Mouse (Mus musculus): ENCODE measurements around the gene Lect2. TPM values are rescaled to one million over a fixed set of nuclear protein-coding genes. Genes with fewer than 3 reads are reported as not detected.

Gene Lect2
- polyA plus RNA-seq, 1 experiment from 2014 or later, result not detected

DNA sequence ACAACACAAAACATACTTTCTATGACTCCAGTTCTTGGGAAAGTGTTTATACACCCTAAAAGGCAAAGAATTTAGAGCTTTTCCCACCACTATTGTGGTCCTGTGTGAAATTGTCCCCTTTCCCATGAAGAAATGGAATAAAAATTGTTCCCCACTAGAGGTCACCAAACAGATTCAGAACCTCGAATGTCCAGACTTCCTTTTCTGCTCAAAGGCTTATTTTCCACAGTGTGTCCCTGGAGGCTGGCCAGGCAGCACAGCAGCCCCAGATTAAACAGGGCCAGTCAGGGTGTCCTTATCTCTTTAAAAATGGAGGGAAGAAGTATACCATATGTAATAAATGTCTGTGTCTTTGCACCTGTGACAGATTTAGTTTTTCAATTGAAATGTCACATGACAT lies 7.7 kb upstream of the Lect2 start:
- H3K9me3 ChIP-seq, result no peaks in the 10 kb centered on the region
- no peak overlapping the region for H3K4me3 ChIP-seq
- no peaks in the 10 kb centered on the region for H3K36me3 ChIP-seq
- H3K4me2 ChIP-seq, result no peak overlapping the region
- H3K9ac ChIP-seq, result no peak overlapping the region
- no peak overlapping the region for H3K27ac ChIP-seq
- peak; percentile 52; the same call in 1 of the 2 replicates for ATAC-seq (ENCODE audit: borderline replicate concordance, extremely low read depth, low FRiP score, low TSS enrichment)
- no peaks in the 10 kb centered on the region; the same call in 1 of the 2 replicates for H3K4me1 ChIP-seq
- 3% methylated on average over 1 of the region's 1 CpGs for WGBS
- no peaks in the 10 kb centered on the region for H3K27me3 ChIP-seq

DNA sequence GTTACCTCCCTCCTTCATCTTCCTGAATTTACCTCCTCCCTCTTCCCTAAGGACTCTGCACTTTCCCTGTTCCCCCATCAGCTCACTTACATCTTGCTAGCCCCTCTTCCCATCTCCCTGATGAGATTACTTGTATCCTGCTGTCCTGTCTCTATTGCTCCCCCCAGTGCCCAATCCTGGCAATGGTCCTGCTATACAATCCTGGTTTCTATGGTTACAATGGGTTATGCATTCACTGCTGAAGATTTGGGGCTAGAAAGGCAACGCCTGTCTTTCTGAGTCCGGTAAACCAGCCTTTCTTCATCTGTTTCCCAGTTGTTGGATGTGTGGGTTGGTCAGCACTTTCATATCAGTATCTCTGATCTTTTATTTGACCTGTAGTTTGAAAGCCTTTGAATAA lies 6.1 kb upstream of the Lect2 start:
- no peak overlapping the region for H3K4me3 ChIP-seq
- H3K4me1 ChIP-seq, result no peaks in the 10 kb centered on the region; the same call in 1 of the 2 replicates
- no peaks in the 10 kb centered on the region for H3K9me3 ChIP-seq
- H3K36me3 ChIP-seq, result no peaks in the 10 kb centered on the region
- H3K9ac ChIP-seq, result no peak overlapping the region
- H3K27me3 ChIP-seq, result no peaks in the 10 kb centered on the region
- 9% methylated on average over 2 of the region's 2 CpGs for WGBS
- ATAC-seq (ENCODE audit: borderline replicate concordance, extremely low read depth, low FRiP score, low TSS enrichment), result no peak
- H3K27ac ChIP-seq, result no peak overlapping the region
- H3K4me2 ChIP-seq, result no peak overlapping the region

DNA sequence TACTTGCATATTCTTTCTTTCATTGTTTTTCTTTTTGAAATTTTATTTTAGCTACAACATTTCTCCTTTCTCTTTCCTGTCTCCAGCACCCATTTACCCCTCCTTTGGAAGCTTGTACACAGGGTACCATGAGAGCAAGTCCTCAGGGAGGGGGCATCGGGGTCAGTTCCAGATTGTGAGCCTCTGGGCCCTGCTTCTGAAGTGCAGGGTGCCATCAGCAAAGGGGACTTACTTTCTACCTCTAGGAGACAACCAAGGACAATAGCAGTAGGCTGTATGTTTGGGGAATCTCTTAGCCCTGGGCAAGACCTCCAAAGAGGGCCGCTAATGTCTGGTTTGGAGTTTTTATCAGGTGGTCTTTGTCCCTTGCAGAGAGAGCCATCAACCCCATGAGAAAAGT lies 5.6 kb upstream of the Lect2 start:
- no peak overlapping the region for H3K27ac ChIP-seq
- no peak overlapping the region for H3K9ac ChIP-seq
- H3K4me2 ChIP-seq, result no peak overlapping the region
- H3K27me3 ChIP-seq, result no peaks in the 10 kb centered on the region
- no peaks in the 10 kb centered on the region for H3K9me3 ChIP-seq
- ATAC-seq (ENCODE audit: borderline replicate concordance, extremely low read depth, low FRiP score, low TSS enrichment), result no peak
- no peak overlapping the region for H3K4me3 ChIP-seq
- H3K4me1 ChIP-seq, result no peaks in the 10 kb centered on the region; the same call in 1 of the 2 replicates
- no peaks in the 10 kb centered on the region for H3K36me3 ChIP-seq
- 44% methylated on average over 2 of the region's 2 CpGs for WGBS

DNA sequence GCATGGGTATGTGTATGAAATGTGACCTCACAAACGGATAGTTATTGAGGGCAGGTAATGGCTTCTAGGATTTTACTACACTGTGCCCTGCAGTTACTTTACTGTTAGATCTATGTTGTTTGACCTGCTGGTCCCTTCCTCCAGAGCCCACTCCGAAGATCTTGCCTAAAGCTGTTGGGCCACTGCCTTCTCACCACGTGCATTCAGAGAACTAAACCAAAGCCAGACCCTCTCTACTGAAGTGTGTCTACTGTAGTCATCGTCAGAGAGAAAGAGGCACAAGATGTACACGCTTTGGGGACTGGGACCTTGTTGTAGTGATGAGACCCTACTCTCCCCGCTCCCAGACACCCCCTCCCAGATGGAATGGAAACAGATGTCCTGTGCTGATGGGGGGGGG lies 3.4 kb upstream of the Lect2 start:
- Histone ChIP-seq H3K9me3 (no peaks in the 10 kb centered on the region), H3K27ac (no peak overlapping the region), H3K4me1 (no peaks in the 10 kb centered on the region), H3K27me3 (no peaks in the 10 kb centered on the region), H3K4me2 (no peak overlapping the region), H3K36me3 (no peaks in the 10 kb centered on the region), H3K4me3 (no peak overlapping the region), H3K9ac (no peak overlapping the region)
- no peak for ATAC-seq (ENCODE audit: borderline replicate concordance, extremely low read depth, low FRiP score, low TSS enrichment)
- WGBS, result 74% methylated on average over 6 of the region's 6 CpGs

DNA sequence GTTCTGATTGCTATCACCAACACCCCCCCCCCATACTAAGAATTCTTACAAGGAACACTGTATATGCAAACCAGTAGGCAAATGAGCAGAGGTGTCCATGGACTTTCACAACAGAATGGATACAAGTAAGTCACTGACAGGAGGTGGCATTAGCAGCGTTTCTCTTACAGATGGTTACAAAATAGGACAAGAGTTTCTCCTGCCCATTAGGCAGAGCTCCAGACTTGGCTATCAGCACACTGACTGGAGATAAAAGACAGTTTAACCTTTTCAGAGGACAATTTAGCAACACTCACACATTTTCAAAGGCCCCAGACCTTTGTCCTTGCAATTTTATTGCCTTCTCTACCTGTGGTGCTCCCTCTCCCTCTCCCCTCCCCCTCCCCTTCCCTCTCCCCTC lies 2.3 kb upstream of the Lect2 start:
- Histone ChIP-seq H3K4me1 (no peaks in the 10 kb centered on the region), H3K9ac (no peak overlapping the region), H3K4me2 (no peak overlapping the region), H3K9me3 (no peaks in the 10 kb centered on the region), H3K4me3 (no peak overlapping the region), H3K27ac (no peak overlapping the region), H3K27me3 (no peaks in the 10 kb centered on the region), H3K36me3 (no peaks in the 10 kb centered on the region)
- ATAC-seq (ENCODE audit: borderline replicate concordance, extremely low read depth, low FRiP score, low TSS enrichment), result no peak
- WGBS, result 27% methylated on average over 1 of the region's 1 CpGs

DNA sequence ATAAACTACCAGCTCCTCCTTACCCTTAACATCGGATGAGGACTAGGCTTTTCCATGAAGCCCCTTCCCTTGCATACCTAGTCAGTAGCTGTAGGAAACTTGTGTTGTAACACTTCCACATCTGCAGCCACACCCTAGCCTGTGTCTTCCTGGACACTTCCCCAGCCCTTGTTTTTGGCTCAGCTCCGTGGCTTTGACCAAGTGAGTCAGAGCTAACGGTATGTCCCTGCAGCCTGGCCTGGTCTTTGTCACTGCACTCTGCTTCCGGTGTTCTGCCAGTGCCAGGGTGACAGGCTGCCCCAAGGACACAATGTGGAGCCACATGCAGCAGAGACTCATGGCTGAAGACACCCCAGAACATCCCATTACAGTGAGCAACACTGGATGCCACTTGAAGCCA lies 1.1 kb upstream of the Lect2 start:
- H3K27ac ChIP-seq, result no peak overlapping the region
- no peak for ATAC-seq (ENCODE audit: borderline replicate concordance, extremely low read depth, low FRiP score, low TSS enrichment)
- 42% methylated on average over 4 of the region's 4 CpGs for WGBS

DNA sequence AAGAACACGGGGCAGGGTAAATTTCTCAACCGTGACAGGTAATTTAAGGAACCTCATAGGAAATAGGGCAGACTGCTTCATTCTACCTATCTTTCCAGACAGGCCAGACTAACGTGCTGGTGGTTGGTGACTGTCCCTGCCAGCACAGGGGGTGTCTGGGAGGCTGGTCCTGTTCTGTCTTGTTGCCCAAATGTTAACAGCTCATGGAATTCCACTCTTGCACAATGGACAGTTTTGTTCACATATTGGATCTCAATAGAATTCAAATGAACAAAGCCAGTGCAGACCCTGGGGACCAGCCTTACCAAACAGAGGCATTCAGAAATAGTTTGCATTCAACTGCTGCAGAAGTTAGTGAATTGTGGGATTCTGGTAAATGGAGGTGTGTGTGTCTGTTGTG lies 3.3 kb downstream of the Lect2 start:
- Histone ChIP-seq H3K27ac (no peak overlapping the region), H3K9ac (no peak overlapping the region), H3K4me3 (no peak overlapping the region), H3K4me1 (no peaks in the 10 kb centered on the region), H3K36me3 (no peaks in the 10 kb centered on the region), H3K4me2 (no peak overlapping the region), H3K9me3 (no peaks in the 10 kb centered on the region), H3K27me3 (no peaks in the 10 kb centered on the region)
- no peak for ATAC-seq (ENCODE audit: borderline replicate concordance, extremely low read depth, low FRiP score, low TSS enrichment)
- WGBS, result 55% methylated on average over 3 of the region's 3 CpGs

More for the DNA sequence above, 1.1 kb upstream of the Lect2 start:
- no peak overlapping the region for H3K4me2 ChIP-seq
- no peaks in the 10 kb centered on the region for H3K9me3 ChIP-seq
- no peaks in the 10 kb centered on the region for H3K36me3 ChIP-seq
- H3K9ac ChIP-seq, result no peak overlapping the region
- no peaks in the 10 kb centered on the region for H3K4me1 ChIP-seq
- H3K27me3 ChIP-seq, result no peaks in the 10 kb centered on the region
- no peak overlapping the region for H3K4me3 ChIP-seq

DNA sequence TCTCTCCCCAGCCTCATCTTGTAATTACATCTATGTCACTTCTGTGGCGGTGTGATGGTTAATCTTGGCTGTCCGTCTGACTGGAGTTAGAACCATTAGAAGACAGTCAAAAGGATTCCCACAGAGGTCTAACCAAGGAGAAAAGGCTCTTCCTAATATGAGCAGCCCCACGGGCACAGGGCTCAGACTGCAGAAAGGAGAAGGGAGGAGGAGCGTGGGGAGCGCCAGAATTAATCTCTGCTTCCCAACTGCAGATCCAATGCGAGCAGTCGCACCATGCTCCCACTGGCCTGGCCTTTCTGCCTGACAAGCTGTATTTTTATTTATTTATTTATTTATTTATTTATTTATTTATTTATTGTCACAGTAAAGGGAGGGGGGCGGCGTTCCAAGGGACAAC lies 4.5 kb downstream of the Lect2 start:
- Histone ChIP-seq H3K36me3 (no peaks in the 10 kb centered on the region), H3K9me3 (no peaks in the 10 kb centered on the region), H3K27ac (no peak overlapping the region), H3K9ac (no peak overlapping the region), H3K27me3 (no peaks in the 10 kb centered on the region), H3K4me3 (no peak overlapping the region), H3K4me1 (no peaks in the 10 kb centered on the region), H3K4me2 (no peak overlapping the region)
- WGBS, result 75% methylated on average over 9 of the region's 9 CpGs
- no peak for ATAC-seq (ENCODE audit: borderline replicate concordance, extremely low read depth, low FRiP score, low TSS enrichment)

DNA sequence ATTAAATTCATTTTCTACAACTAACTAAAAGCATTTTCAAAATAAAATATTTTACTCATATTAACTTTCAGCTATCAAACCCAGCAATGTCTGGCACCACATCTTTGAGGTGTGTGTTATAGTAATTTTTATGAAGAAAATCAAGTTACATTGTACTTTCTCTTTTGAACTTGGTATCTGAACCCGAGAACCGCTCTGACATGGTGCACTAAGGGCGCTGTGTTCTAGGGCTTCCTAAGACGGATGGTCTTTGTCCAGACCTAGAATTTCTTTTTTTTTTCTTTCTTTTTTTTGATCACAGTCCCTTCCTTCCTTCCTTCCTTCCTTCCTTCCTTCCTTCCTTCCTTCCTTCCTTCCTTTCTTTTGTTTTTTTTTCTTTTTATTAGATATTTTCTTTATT lies 8.5 kb downstream of the Lect2 start:
- no peaks in the 10 kb centered on the region for H3K36me3 ChIP-seq
- WGBS, result 96% methylated on average over 4 of the region's 4 CpGs
- H3K4me3 ChIP-seq, result no peak overlapping the region
- no peaks in the 10 kb centered on the region for H3K4me1 ChIP-seq
- H3K9me3 ChIP-seq, result no peaks in the 10 kb centered on the region
- no peak overlapping the region for H3K9ac ChIP-seq
- H3K27ac ChIP-seq, result no peak overlapping the region
- ATAC-seq (ENCODE audit: borderline replicate concordance, extremely low read depth, low FRiP score, low TSS enrichment), result no peak
- H3K27me3 ChIP-seq, result no peaks in the 10 kb centered on the region
- no peak overlapping the region for H3K4me2 ChIP-seq

DNA sequence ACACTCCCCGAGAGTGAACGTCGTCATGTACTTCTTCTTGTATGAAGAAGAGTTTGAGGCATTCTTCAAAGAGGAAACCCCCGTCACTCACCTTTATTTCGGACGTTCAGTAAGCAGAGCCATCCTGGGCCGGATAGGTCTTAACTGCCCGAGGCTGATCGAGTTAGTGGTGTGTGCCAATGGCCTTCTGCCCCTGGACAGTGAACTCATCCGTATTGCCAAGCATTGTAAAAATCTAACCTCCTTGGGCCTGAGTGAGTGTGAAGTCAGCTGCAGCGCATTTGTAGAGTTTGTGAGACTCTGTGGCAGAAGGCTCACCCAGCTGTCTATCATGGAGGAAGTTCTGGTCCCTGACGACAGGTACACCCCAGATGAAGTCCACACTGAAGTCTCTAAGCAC lies 11.3 kb downstream of the Lect2 start:
- 71% methylated on average over 12 of the region's 12 CpGs for WGBS

DNA sequence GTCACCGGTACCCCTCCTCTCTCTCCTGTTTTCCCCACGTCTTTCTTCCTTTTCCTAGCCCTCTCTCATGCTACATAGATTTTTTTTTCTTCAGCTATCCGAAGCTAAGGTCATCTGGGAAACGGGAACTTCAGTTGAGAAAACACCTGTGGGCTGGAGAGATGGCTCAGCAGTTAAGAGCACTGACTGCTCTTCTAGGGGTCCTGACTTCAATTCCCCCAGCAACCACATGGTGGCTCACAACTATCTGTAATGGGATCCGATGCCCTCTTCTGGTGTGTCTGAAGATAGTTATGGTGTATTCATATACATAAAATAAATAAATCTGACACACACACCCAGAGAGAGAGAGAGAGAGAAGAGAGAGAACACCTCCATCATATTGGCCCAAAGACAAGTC lies 12.7 kb downstream of the Lect2 start:
- no peak overlapping the region for H3K4me3 ChIP-seq
- H3K4me1 ChIP-seq, result no peaks in the 10 kb centered on the region
- no peak overlapping the region for H3K9ac ChIP-seq
- H3K27ac ChIP-seq, result no peak overlapping the region
- H3K27me3 ChIP-seq, result no peaks in the 10 kb centered on the region
- no peaks in the 10 kb centered on the region for H3K36me3 ChIP-seq
- H3K9me3 ChIP-seq, result no peaks in the 10 kb centered on the region
- no peak for ATAC-seq (ENCODE audit: borderline replicate concordance, extremely low read depth, low FRiP score, low TSS enrichment)
- 64% methylated on average over 5 of the region's 5 CpGs for WGBS
- no peak overlapping the region for H3K4me2 ChIP-seq

More for the DNA sequence above, 11.3 kb downstream of the Lect2 start:
- Histone ChIP-seq H3K9ac (no peak overlapping the region), H3K27me3 (no peaks in the 10 kb centered on the region), H3K36me3 (no peaks in the 10 kb centered on the region), H3K4me2 (no peak overlapping the region), H3K27ac (no peak overlapping the region), H3K4me1 (no peaks in the 10 kb centered on the region), H3K4me3 (no peak overlapping the region), H3K9me3 (no peaks in the 10 kb centered on the region)
- ATAC-seq (ENCODE audit: borderline replicate concordance, extremely low read depth, low FRiP score, low TSS enrichment), result no peak

DNA sequence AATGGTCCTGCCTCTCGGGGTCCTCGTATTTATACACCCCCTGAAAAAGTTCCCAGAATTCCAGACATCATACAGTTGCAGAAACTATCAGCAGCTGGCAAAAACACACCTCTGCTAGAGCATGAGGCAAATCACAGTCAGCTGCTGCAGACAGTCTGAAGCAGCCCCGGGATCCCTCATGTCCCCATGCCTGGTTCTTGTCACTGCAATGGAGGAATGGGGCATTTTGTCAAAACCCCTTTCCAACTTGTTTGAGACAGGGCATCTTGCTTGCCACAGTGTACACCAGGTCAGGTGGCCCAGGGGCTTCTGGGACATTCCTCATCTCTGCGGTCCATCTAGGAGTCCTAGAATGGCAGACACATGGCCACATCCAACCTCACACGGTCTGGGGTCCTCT lies 13.4 kb downstream of the Lect2 start:
- 81% methylated on average over 5 of the region's 5 CpGs for WGBS
- no peak for ATAC-seq (ENCODE audit: borderline replicate concordance, extremely low read depth, low FRiP score, low TSS enrichment)
- no peaks in the 10 kb centered on the region for H3K4me1 ChIP-seq

DNA sequence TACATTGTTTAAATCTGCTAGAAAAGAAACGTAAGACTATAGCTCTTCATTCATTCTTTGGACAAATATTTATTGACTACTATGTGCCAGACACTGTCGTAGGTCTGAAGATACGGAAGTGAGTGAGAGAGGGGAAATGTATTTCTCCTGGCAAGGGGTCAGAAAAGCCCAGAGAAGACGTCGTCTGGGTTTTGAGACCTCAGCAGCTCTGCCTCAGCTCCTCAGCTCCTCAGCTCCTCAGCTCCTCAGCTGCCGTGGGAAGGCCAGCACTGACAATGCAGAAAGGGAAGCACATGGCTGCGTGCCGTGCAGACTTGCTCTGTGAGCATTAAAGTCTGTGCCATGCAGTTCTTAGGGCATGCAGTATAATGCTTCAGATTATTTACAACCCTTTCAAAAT lies 18.6 kb downstream of the Lect2 start:
- Histone ChIP-seq H3K4me3 (no peak overlapping the region), H3K36me3 (no peaks in the 10 kb centered on the region), H3K27ac (no peak overlapping the region), H3K27me3 (no peaks in the 10 kb centered on the region), H3K9me3 (no peaks in the 10 kb centered on the region), H3K9ac (no peak overlapping the region), H3K4me1 (no peaks in the 10 kb centered on the region), H3K4me2 (no peak overlapping the region)
- 34% methylated on average over 8 of the region's 8 CpGs for WGBS
- ATAC-seq (ENCODE audit: borderline replicate concordance, extremely low read depth, low FRiP score, low TSS enrichment), result no peak

More for the DNA sequence above, 13.4 kb downstream of the Lect2 start:
- Histone ChIP-seq H3K4me3 (no peak overlapping the region), H3K27ac (no peak overlapping the region), H3K9ac (no peak overlapping the region), H3K9me3 (no peaks in the 10 kb centered on the region), H3K36me3 (no peaks in the 10 kb centered on the region), H3K4me2 (no peak overlapping the region), H3K27me3 (no peaks in the 10 kb centered on the region)

Data from lung, embryonic 15.5 days (tissue).